Mouse (Mus musculus) neural tube, embryonic 11.5 days (tissue): ENCODE measurements at regions not wholly inside any gene's neighbourhood (a gene's known extent, or its start where the extent isn't known, plus 50 kb on each side); places are given as distances from the start of the nearest gene placed in this dataset.

ENCODE experiments used
- ATAC-seq: fragments of 200-750 bp; cut with Nextera tagmentation; 2 replicates; pipeline ENCODE4 v1.8.0; 2017; ENCODE audit warnings: moderate number of reproducible peaks, mild to moderate bottlenecking, moderate TSS enrichment, moderate library complexity; ENCODE audit not compliant: insufficient read depth, low FRiP score, low TSS enrichment
- DNase-seq: peaks from one replicate; pipeline ENCODE4 v3.0.0-alpha.2; 2015; ENCODE audit warnings: low spot score
- H3K27ac ChIP-seq: fragments of 300-500 bp; sonication (generic); 2 replicates; pipeline ENCODE4 v1.5.1; 2014; ENCODE audit warnings: low read depth, mild to moderate bottlenecking, low read length
- H3K27me3 ChIP-seq: fragments of 300-500 bp; sonication (generic); 2 replicates; pipeline ENCODE4 v1.6.1; 2014; ENCODE audit warnings: mild to moderate bottlenecking, low read length, mixed read lengths; ENCODE audit not compliant: control insufficient read depth, insufficient read depth
- H3K36me3 ChIP-seq: fragments of 300-500 bp; sonication (generic); 2 replicates; pipeline ENCODE4 v1.6.1; 2014; ENCODE audit warnings: mild to moderate bottlenecking, low read length, moderate library complexity, mixed read lengths; ENCODE audit not compliant: control insufficient read depth, insufficient read depth
- H3K4me1 ChIP-seq: fragments of 300-500 bp; sonication (generic); 2 replicates; pipeline ENCODE4 v1.6.1; 2014; ENCODE audit warnings: low read length, mixed read lengths; ENCODE audit not compliant: control insufficient read depth, insufficient read depth
- H3K4me2 ChIP-seq: fragments of 300-500 bp; sonication (generic); 2 replicates; pipeline ENCODE4 v1.6.1; 2014; ENCODE audit warnings: low read depth, mild to moderate bottlenecking, moderate library complexity
- H3K4me3 ChIP-seq: fragments of 300-500 bp; sonication (generic); 2 replicates; pipeline ENCODE4 v1.5.1; 2014; ENCODE audit warnings: low read depth, low read length
- H3K9ac ChIP-seq: fragments of 300-500 bp; sonication (generic); 2 replicates; pipeline ENCODE4 v1.6.1; 2014; ENCODE audit warnings: mild to moderate bottlenecking, low read length
- H3K9me3 ChIP-seq: fragments of 300-500 bp; sonication (generic); 2 replicates; pipeline ENCODE4 v1.6.1; 2016; ENCODE audit warnings: low read length; ENCODE audit not compliant: control insufficient read depth
- whole genome bisulfite sequencing: fragments of 180-500 bp; shearing (Covaris S2); extraction: QIAGEN DNeasy Blood & Tissue Kit; methylation state at CpG from one replicate; pipeline ENCODE4 v1.1.7; 2014; 5-methylcytosine and 5-hydroxymethylcytosine counted together

DNA sequence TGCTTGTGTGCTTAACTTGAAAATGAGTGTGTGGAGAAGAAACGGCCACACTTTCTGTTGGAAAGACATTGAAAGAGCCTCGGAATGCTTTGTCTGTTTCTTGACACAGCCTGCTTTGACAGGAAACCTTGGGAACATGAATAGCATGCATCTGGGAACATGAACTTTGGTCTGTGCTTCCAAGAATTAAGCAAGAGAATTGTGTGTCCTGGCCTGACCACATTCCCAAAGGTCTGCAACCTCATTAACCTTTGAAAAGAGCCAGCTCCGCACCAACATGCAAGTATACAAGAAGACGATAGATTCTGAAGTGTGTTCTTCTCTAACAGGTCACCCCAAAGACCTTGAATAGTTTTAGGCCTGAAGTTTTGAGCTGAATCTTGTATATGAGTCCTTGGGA, 309.7 kb upstream of the Fam92a start:
- Histone ChIP-seq H3K27ac (no peak overlapping the region), H3K4me2 (no peak overlapping the region), H3K4me3 (no peak overlapping the region), H3K9me3 (no peaks in the 10 kb centered on the region), H3K36me3 (no peaks in the 10 kb centered on the region), H3K9ac (no peak overlapping the region), H3K4me1 (no peaks in the 10 kb centered on the region), H3K27me3 (no peaks in the 10 kb centered on the region)
- no peak for DNase-seq
- no peak for ATAC-seq
- 60% methylated on average over 4 of the region's 4 CpGs for WGBS

DNA sequence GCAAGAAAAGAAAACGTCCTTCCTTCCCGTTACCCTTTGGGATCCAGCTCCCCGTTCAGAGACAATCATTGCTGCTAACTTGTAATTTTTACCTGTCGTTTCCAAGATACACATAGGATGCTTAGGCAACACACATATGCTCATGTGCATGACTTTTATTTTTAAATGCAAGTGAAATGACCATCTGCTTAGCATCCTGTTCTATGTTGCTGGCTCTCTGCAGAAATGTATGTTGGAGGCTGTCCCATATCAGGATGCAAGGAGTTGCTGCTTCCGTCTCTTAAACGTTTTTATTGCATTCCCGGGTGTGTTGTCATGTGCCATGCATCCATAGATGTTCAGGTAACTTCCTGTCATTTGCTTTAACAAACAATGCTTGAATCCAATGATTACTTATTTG, 304.9 kb upstream of the Fam92a start:
- Histone ChIP-seq H3K9ac (no peak overlapping the region), H3K4me1 (no peaks in the 10 kb centered on the region), H3K36me3 (no peaks in the 10 kb centered on the region), H3K27me3 (no peaks in the 10 kb centered on the region), H3K27ac (no peak overlapping the region), H3K4me3 (no peak overlapping the region), H3K9me3 (no peaks in the 10 kb centered on the region), H3K4me2 (no peak overlapping the region)
- 87% methylated on average over 7 of the region's 7 CpGs for WGBS
- ATAC-seq (no peak), DNase-seq (no peak)

DNA sequence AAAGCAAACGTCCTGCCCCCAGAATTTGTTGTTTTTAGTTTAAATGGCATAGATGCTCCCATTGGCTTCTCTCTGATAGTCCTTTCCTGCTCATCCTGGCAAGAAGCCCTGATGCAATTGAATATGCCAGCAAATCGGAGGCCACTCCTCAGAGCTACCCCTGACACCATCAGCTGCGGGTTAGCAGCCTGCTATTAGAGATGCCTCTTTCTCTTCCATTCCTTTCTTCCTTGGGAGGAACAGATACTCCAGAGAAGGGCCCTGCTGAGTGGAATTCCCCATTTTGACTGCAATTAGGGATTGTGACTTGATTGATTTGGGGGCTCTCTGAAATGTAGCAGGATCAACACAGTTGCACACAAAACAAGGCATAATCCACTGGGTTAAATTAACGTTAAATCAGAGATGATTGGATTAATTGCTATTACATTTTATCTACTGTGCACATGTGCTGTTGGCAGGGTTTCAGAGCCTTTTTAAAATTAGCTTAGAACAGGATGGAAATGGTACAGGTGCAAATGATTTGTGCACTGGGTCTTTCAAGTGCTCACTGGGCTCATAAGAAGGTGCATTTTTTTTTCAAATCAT, 303.3 kb upstream of the Fam92a start:
- no peak overlapping the region for H3K4me2 ChIP-seq
- ATAC-seq: no peak
- H3K36me3 ChIP-seq: no peaks in the 10 kb centered on the region
- H3K9me3 ChIP-seq: no peaks in the 10 kb centered on the region
- 75% methylated on average over 4 of the region's 4 CpGs for WGBS
- no peaks in the 10 kb centered on the region for H3K27me3 ChIP-seq
- no peak for DNase-seq
- H3K9ac ChIP-seq: no peak overlapping the region
- H3K4me1 ChIP-seq: no peaks in the 10 kb centered on the region
- H3K4me3 ChIP-seq: no peak overlapping the region
- H3K27ac ChIP-seq: no peak overlapping the region

DNA sequence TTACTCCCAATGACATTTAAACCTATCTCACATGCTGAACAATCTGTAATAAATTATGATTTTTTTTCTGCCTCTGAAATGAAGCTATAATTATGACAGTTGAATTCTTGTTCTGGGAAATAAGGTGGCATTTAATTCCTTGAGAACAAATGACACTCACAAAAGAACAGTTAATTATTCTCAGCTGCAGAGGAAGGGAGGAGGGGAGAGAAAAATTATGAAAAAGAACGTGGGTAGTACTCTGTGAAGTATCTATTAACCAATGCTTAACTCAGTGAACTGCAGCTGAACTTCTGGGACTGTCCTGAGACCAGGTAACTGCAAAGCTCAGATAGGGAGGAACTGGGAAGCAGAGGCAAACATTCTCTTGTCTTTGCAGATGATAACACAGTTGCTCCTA, 302.6 kb upstream of the Fam92a start:
- H3K4me1 ChIP-seq: no peaks in the 10 kb centered on the region
- no peaks in the 10 kb centered on the region for H3K36me3 ChIP-seq
- H3K27ac ChIP-seq: no peak overlapping the region
- H3K9me3 ChIP-seq: no peaks in the 10 kb centered on the region
- WGBS: 59% methylated on average over 1 of the region's 1 CpGs
- H3K27me3 ChIP-seq: no peaks in the 10 kb centered on the region
- no peak overlapping the region for H3K9ac ChIP-seq
- H3K4me2 ChIP-seq: no peak overlapping the region
- DNase-seq (no peak), ATAC-seq (no peak)
- H3K4me3 ChIP-seq: no peak overlapping the region

DNA sequence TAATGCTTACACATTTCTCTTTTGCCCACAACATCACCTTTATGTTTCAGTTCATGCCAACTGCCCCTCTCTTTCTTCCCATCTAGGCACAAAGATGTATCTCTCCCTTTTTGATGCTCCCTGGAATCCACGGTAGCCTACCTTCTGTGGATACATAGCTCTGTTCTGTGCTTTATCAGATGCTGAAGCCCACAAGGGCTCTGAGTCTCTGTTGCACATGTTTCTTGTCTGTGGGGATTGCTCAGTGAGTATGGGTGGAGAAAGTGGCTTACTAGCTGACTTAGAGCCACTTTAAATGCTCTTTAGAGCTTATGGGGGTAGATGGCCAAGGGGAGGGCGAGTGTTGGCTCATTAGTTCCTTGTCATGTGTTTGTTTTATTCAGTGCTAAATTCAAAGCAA, 289.9 kb upstream of the Fam92a start:
- H3K9me3 ChIP-seq: no peaks in the 10 kb centered on the region
- no peak overlapping the region for H3K4me3 ChIP-seq
- no peaks in the 10 kb centered on the region for H3K4me1 ChIP-seq
- H3K4me2 ChIP-seq: no peak overlapping the region
- no peak for DNase-seq
- ATAC-seq: no peak
- WGBS: 79% methylated on average over 2 of the region's 2 CpGs
- H3K36me3 ChIP-seq: no peaks in the 10 kb centered on the region
- no peak overlapping the region for H3K27ac ChIP-seq
- H3K9ac ChIP-seq: no peak overlapping the region
- H3K27me3 ChIP-seq: no peaks in the 10 kb centered on the region

DNA sequence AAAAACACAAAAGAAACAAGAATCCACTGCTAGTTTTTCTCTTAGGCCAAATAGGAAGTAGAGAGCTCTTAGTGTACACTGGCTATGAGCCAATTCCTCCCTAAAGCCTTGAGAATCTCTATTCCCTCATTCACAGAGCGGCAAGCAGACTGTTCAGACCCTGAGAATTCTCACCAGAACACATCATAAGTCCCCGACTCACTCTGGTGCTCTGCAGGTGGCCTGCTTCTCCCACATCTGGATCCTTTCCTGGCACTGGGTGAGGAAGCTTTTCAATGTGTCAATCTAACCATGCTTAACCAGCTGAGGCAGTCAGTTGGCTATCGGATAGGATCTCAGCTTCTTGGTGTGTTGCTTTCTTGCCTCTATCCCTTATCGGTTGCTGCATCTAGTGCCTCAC, 289.4 kb upstream of the Fam92a start:
- no peak overlapping the region for H3K4me2 ChIP-seq
- no peak overlapping the region for H3K27ac ChIP-seq
- ATAC-seq: no peak
- H3K9ac ChIP-seq: no peak overlapping the region
- no peaks in the 10 kb centered on the region for H3K36me3 ChIP-seq
- H3K9me3 ChIP-seq: no peaks in the 10 kb centered on the region
- H3K27me3 ChIP-seq: no peaks in the 10 kb centered on the region
- 80% methylated on average over 4 of the region's 4 CpGs for WGBS
- H3K4me1 ChIP-seq: no peaks in the 10 kb centered on the region
- no peak overlapping the region for H3K4me3 ChIP-seq
- DNase-seq: no peak

DNA sequence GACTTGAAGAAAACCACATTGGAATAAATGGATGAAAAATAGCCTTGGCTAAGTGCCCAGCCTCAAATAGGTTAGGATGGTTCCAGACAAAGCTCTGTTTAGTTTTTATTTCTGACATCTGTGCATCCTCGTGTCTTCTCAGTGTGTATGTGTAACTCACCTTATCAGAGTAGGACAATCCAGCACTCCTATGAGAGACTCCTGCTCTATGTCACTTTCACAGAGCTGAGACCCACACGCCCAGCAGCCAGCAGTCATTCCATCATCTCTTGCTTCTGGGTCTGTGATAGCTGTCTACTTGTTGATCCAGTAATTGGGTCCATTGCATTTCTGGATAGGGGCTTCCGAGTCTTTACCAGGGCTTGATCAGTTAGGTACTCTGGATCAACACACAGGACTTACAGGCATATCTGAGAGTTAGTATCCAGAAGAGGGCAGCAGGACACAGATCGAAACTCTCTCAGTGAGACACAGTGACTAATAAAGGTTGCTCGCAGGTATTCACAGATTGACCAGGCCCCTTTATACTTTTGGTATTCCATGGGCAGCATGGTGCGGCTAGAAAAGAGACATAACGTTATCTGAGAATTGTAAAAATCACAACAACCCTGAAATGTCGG, 286.3 kb upstream of the Fam92a start:
- H3K36me3 ChIP-seq: no peaks in the 10 kb centered on the region
- WGBS: 90% methylated on average over 8 of the region's 8 CpGs
- H3K9me3 ChIP-seq: no peaks in the 10 kb centered on the region
- no peak overlapping the region for H3K4me2 ChIP-seq
- ATAC-seq: no peak
- no peaks in the 10 kb centered on the region for H3K4me1 ChIP-seq
- H3K27ac ChIP-seq: no peak overlapping the region
- DNase-seq: no peak
- H3K27me3 ChIP-seq: no peaks in the 10 kb centered on the region
- no peak overlapping the region for H3K4me3 ChIP-seq
- H3K9ac ChIP-seq: no peak overlapping the region

DNA sequence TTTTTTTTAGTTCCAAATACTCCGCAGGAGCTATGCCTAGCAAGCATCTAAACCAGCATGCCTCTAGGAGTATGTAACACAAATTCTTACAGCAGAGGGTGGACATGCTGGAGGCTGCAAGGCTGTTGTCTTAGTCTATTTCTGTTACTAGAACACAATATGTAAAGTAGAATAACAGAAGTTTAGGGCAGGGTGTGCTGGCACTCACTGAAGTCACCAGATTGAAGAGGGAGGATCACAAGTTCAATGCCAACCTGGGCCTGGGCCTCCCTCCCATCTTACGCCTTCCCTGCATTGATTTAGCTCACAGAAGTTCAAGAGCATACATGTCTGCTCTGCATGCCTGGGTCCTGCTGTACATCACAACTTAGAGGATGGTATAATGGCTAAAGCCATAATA, 280.3 kb upstream of the Fam92a start:
- no peak for DNase-seq
- H3K4me1 ChIP-seq: no peaks in the 10 kb centered on the region
- no peak overlapping the region for H3K27ac ChIP-seq
- no peak for ATAC-seq
- no peaks in the 10 kb centered on the region for H3K36me3 ChIP-seq
- WGBS: 93% methylated on average over 2 of the region's 2 CpGs
- no peak overlapping the region for H3K4me2 ChIP-seq
- H3K27me3 ChIP-seq: no peaks in the 10 kb centered on the region
- H3K9me3 ChIP-seq: no peaks in the 10 kb centered on the region
- no peak overlapping the region for H3K9ac ChIP-seq
- no peak overlapping the region for H3K4me3 ChIP-seq

DNA sequence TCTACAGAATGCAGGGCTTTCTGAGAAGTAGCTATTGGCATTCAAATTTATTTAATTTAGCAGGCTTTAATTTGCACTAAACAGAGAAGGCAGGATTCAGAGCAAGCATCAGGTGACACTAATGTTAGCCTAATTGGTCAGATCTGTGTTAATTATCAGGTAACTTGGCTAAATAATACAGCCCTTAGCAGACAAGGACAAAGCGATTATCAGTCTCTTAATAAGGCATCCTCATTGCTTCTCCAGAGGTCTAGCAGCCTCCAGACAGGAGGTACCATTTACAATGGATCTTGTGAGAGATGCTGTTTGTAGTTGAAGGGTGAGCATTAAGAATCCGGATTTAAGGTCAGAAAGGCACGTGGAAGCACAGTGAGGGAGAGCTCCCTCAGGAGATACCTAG, 253.7 kb upstream of the Fam92a start:
- ATAC-seq (no peak), DNase-seq (no peak)

More for the DNA sequence above, 253.7 kb upstream of the Fam92a start:
- no peaks in the 10 kb centered on the region for H3K4me1 ChIP-seq
- no peaks in the 10 kb centered on the region for H3K9me3 ChIP-seq
- H3K9ac ChIP-seq: no peak overlapping the region
- H3K4me2 ChIP-seq: no peak overlapping the region
- no peaks in the 10 kb centered on the region for H3K36me3 ChIP-seq
- no peaks in the 10 kb centered on the region for H3K27me3 ChIP-seq
- H3K27ac ChIP-seq: no peak overlapping the region
- no peak overlapping the region for H3K4me3 ChIP-seq
- 42% methylated on average over 3 of the region's 3 CpGs for WGBS
